Mouse (Mus musculus) liver, embryonic 13.5 days (tissue): ENCODE results near the gene Ube2j1. TPM values are rescaled to one million over a fixed set of nuclear protein-coding genes. Genes with fewer than 3 reads are reported as not detected.

Experiments
- ATAC-seq: fragments of 200-750 bp; cut with Nextera tagmentation; 2 replicates; pipeline ENCODE4 v1.8.0; 2017; ENCODE audit warnings: low read depth, mild to moderate bottlenecking, moderate number of reproducible peaks, moderate library complexity
- DNase-seq: peaks from one replicate; pipeline ENCODE4 v3.0.0; 2022
- H3K27ac ChIP-seq: fragments of 300-500 bp; sonication (generic); 2 replicates; pipeline ENCODE4 v1.5.1; 2015; ENCODE audit warnings: moderate library complexity, mild to moderate bottlenecking, inconsistent platforms
- H3K27me3 ChIP-seq: fragments of 300-500 bp; sonication (generic); 2 replicates; pipeline ENCODE4 v1.6.1; 2015; ENCODE audit warnings: mild to moderate bottlenecking, inconsistent platforms
- H3K36me3 ChIP-seq: fragments of 300-500 bp; sonication (generic); 2 replicates; pipeline ENCODE4 v1.6.1; 2015; ENCODE audit warnings: mild to moderate bottlenecking, inconsistent platforms
- H3K4me1 ChIP-seq: fragments of 300-500 bp; sonication (generic); replicated peaks from 2 replicates; pipeline ENCODE4 v1.6.1; 2015; ENCODE audit warnings: inconsistent platforms
- H3K4me2 ChIP-seq: fragments of 300-500 bp; sonication (generic); 2 replicates; pipeline ENCODE4 v1.6.1; 2015; ENCODE audit warnings: inconsistent platforms, mild to moderate bottlenecking, moderate library complexity
- H3K4me3 ChIP-seq: fragments of 300-500 bp; sonication (generic); replicated peaks from 2 replicates; pipeline ENCODE4 v1.5.1; 2015; ENCODE audit warnings: mild to moderate bottlenecking, inconsistent platforms
- H3K9ac ChIP-seq: fragments of 300-500 bp; sonication (generic); 2 replicates; pipeline ENCODE4 v1.6.1; 2015; ENCODE audit warnings: mild to moderate bottlenecking, inconsistent platforms
- H3K9me3 ChIP-seq: fragments of 300-500 bp; sonication (generic); replicated peaks from 2 replicates; pipeline ENCODE4 v1.6.1; 2016; ENCODE audit warnings: inconsistent platforms
- WGBS: fragments of 180-500 bp; shearing (Covaris S2); methylation state at CpG from one replicate; pipeline ENCODE4 v1.1.7; 2015; ENCODE audit not compliant: insufficient replicate concordance; 5-methylcytosine and 5-hydroxymethylcytosine counted together
- polyA plus RNA-seq: library from polyadenylated mRNA; unstranded; fragments of >200 nt; fragmentation: Nextera tagmentation; extraction: Ambion mirVana; gene quantifications from 2 replicates; pipeline ENCODE4 v1.2.1, GENCODE M21; 2015

Ube2j1 gene
- polyA plus RNA-seq, 1 experiment from 2014 or later = 32.7 TPM

DNA sequence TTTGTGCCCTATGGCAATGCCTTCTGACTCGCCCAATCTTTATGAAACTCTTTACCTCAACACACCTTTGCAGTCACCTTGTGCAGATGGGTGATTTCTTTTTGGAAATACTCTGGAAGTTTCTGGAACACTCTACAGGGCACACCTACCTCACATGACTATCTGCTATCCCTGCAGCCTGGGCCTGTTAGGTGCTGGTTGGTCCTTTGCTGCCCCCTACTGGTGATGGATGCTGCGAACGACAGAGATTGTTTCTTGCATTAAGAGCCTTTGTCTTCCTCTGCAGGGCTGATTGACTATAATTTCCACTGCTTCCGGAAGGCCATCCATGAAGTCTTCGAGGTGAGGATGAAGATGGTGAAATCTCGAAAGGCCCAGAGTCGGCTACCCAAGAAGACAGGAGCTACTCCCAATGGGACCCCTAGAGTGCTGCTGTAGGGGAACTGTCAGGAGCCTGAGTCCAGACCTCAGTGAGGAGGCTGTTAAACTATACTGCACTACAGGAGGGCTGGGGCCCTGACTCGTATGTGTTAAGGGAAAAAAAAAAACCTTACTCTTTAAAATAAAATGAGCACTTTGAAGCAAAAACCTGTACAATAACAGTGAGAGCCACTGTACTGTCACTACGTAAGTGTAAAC, 12.7 kb upstream of the Ube2j1 start:
- H3K9ac ChIP-seq = no peak overlapping the region
- ATAC-seq = peak; percentile 73; the same call in 1 of the 2 replicates
- no peaks in the 10 kb centered on the region for H3K4me1 ChIP-seq
- no peak overlapping the region for H3K4me2 ChIP-seq
- peak; percentile 72 for DNase-seq
- H3K27me3 ChIP-seq = peaks cover 9% of the 10 kb centered on the region
- H3K36me3 ChIP-seq = no peaks in the 10 kb centered on the region
- H3K27ac ChIP-seq = no peak overlapping the region
- H3K4me3 ChIP-seq = no peak overlapping the region
- no peaks in the 10 kb centered on the region for H3K9me3 ChIP-seq
- WGBS = 25% methylated on average over 9 of the region's 9 CpGs

DNA sequence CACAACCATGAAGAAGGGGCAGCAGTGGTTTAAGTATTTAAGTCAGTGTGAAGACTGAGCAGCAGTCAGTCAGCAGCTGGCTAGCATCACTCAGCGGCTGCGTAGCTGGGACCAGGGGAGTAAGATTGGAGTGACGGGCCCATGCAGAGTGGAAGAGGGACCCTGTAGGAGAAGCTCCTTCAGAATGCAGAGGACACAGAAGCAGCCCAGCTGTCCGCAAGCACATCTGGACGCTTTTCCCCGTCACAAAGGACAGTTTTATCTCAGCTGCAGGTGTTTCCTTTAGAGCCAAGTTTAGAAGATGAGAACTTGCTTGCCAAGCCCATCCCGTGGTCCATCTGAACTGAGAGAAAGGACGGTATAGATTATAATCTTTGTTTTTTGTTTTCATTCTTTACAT, 6.8 kb upstream of the Ube2j1 start:
- H3K27me3 ChIP-seq = peaks cover 21% of the 10 kb centered on the region
- 59% methylated on average over 8 of the region's 8 CpGs for WGBS
- no peaks in the 10 kb centered on the region for H3K9me3 ChIP-seq

DNA sequence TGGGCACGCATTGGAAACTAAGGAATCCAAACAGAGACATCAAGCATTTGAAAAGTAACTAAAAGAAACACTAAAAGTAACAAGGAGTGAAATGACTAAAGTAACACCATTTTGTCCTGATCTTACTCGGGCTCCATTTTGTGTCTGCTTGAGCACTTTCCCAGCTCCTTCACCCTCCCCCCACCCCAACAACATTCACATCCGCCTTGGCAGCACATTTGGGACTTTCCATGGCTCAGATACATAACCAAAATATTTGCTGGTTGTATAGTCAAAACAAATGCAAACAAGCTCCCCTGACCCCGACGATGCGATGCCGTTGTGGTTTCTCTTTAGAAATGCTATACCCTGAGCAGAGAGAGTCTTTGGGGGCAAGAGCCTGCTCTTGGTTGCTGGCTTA, 2.1 kb upstream of the Ube2j1 start:
- no peak overlapping the region for H3K4me3 ChIP-seq
- peaks cover 18% of the 10 kb centered on the region for H3K27me3 ChIP-seq
- DNase-seq (no peak), ATAC-seq (no peak)
- 85% methylated on average over 7 of the region's 7 CpGs for WGBS
- H3K27ac ChIP-seq = no peak overlapping the region
- H3K36me3 ChIP-seq = peaks cover 3% of the 10 kb centered on the region; the same call in 1 of the 2 replicates
- H3K4me1 ChIP-seq = peaks cover 42% of the 10 kb centered on the region
- H3K9me3 ChIP-seq = no peaks in the 10 kb centered on the region
- H3K4me2 ChIP-seq = no peak overlapping the region
- H3K9ac ChIP-seq = no peak overlapping the region

More for the DNA sequence above, 6.8 kb upstream of the Ube2j1 start:
- Histone ChIP-seq H3K27ac (no peak overlapping the region), H3K4me2 (no peak overlapping the region), H3K36me3 (peaks cover 3% of the 10 kb centered on the region; the same call in 1 of the 2 replicates), H3K4me1 (peaks cover 11% of the 10 kb centered on the region), H3K9ac (no peak overlapping the region), H3K4me3 (no peak overlapping the region)
- ATAC-seq (no peak), DNase-seq (no peak)

DNA sequence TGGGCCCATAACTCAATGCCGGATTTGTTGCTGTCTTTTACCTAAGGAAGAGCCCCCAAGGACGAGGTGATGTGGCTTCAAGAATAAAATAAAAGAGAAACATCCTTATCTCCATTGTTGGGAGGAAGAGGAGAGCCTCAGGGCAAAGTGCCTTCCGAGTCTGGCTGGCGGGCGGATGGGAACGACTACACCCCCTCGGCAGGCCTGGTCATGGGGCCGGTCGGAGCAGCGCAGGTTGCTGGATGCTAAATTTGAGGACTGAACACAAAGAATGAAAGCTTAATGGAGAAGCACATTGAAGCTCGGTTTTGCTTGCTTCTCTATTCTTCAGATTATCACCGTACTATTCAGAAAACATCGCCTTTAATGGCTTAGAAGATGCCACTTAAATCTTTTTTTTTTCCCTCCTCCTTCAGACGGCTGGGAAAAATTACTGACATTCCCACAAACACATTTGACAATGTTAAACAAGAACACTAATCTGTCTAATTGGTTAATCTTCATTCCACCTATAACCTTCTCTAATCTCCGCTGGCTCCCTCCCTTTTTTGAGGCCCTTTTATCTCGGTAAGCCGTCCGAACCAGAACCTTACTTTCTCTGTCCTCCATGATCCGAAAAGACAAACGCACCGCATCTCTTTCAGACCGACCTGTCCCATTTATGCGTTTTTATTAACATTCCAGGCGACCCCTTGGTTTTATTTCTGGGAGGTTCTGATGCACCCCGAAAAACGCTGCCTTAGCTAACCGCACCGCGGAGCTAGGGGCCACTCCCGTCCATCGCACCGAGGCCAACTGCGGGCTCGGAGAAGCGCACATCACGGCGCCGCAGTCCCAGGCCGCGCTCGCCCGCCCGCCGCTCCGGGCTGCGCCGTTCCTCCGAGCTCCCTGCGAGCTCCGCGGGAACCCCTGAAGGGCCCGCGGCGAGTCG, 687 bp upstream of the Ube2j1 start:
- Histone ChIP-seq H3K4me1 (peaks cover 47% of the 10 kb centered on the region), H3K9me3 (no peaks in the 10 kb centered on the region), H3K4me3 (peak overlapping the region; percentile 84), H3K27ac (peak overlapping the region; percentile 88), H3K27me3 (peaks cover 18% of the 10 kb centered on the region), H3K36me3 (peaks cover 6% of the 10 kb centered on the region), H3K4me2 (peak overlapping the region; percentile 90), H3K9ac (peak overlapping the region; percentile 92)
- ATAC-seq (peak; percentile 69), DNase-seq (peak; percentile 13)
- WGBS = 4% methylated on average over 55 of the region's 55 CpGs

DNA sequence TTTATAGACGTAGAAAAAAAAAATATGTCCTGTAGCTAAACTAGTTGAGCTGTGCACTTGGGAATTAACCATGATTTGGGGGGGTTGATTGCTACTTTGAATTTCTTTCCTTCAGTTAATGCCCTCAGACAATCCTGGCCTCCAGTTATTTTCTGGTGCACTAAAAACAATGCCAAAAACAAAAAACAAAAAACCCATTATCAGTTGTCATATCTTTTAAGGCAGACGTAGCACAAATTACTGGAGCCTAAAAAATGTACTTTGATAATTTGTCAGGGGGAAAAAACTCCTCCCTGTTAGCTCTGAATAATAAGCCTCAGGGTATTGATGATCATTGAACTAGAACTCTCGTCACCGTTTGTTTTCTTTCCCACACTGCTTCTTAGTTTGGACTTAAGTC, 829 bp downstream of the Ube2j1 start:
- WGBS = 27% methylated on average over 4 of the region's 4 CpGs
- peaks cover 21% of the 10 kb centered on the region for H3K36me3 ChIP-seq
- H3K4me3 ChIP-seq = peak overlapping the region; percentile 84
- H3K27me3 ChIP-seq = peaks cover 18% of the 10 kb centered on the region
- DNase-seq = no peak
- peak overlapping the region; percentile 88; the same call in 1 of the 2 replicates for H3K27ac ChIP-seq
- peak overlapping the region; percentile 90 for H3K4me2 ChIP-seq
- no peak for ATAC-seq
- no peaks in the 10 kb centered on the region for H3K9me3 ChIP-seq
- H3K4me1 ChIP-seq = peaks cover 45% of the 10 kb centered on the region
- peak overlapping the region; percentile 92 for H3K9ac ChIP-seq

DNA sequence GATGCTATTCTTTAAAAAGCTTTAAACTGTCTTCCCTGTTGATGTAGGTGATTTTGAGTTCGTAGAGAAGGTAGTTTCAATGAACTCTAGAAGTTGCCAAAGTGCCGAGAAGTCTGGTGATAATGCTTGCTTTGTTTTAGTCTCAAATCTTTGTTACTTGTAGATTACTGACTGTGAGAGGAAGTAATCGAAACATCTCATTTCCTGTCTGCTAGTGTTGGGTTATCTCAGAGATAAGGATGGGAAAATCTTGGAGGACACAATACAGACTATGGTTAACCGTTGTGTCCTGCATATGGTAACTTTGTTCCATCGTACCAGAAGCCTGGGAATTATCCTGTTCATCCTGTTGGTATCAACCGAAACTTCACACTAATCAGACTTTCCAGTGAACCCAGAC, 2.3 kb downstream of the Ube2j1 start:
- Histone ChIP-seq H3K9ac (no peak overlapping the region), H3K9me3 (no peaks in the 10 kb centered on the region), H3K27ac (no peak overlapping the region), H3K27me3 (peaks cover 14% of the 10 kb centered on the region), H3K4me2 (no peak overlapping the region), H3K4me3 (no peak overlapping the region), H3K4me1 (peaks cover 36% of the 10 kb centered on the region), H3K36me3 (peaks cover 23% of the 10 kb centered on the region)
- no peak for DNase-seq
- WGBS = 38% methylated on average over 6 of the region's 6 CpGs
- no peak for ATAC-seq

DNA sequence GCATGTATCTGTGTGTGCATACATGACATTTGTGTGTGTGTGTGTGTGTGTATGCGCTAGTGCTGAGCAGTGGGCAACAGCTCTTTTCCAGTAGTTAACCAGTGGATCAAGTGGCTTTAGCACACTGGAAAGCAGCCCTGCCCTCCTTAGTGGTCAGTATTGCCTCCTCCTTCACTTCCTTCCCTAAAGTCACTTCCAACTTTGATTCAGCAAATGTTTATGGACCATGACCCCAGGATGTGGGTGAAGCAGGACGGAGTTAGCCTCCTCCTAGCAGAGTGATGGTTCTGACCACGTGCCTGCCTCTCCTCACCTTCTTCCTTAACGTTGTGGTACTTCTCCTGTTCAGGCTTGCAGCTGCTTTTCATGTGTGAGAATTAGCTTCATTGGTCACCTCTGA, 8.6 kb downstream of the Ube2j1 start:
- Histone ChIP-seq H3K9me3 (no peaks in the 10 kb centered on the region), H3K27me3 (no peaks in the 10 kb centered on the region), H3K36me3 (peaks cover 77% of the 10 kb centered on the region), H3K27ac (no peak overlapping the region), H3K9ac (no peak overlapping the region), H3K4me2 (no peak overlapping the region), H3K4me1 (0 out of 2 replicates have a peak, but pooled peaks cover 3% of the 10 kb centered on the region), H3K4me3 (no peak overlapping the region)
- 62% methylated on average over 4 of the region's 4 CpGs for WGBS
- no peak for ATAC-seq
- DNase-seq = no peak

DNA sequence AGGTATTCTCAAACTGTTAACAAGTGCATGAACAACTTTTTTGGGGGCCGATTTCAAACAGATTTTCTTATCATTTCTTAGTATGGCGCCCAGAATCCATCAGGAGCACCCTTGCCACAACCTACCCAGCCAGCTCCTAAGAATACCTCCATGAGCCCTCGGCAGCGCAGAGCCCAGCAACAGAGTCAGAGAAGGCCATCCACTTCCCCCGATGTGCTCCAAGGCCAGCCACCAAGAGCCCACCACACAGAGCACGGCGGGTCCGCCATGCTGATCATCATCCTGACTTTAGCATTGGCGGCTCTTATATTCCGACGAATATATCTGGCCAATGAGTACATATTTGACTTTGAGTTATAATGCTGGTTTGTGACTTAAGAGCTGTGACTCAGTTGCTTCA, 18.4 kb downstream of the Ube2j1 start:
- DNase-seq (no peak), ATAC-seq (no peak)
- 88% methylated on average over 11 of the region's 11 CpGs for WGBS
- Histone ChIP-seq H3K4me3 (no peak overlapping the region), H3K4me2 (no peak overlapping the region), H3K27ac (no peak overlapping the region), H3K36me3 (peaks cover 63% of the 10 kb centered on the region), H3K9ac (no peak overlapping the region), H3K9me3 (no peaks in the 10 kb centered on the region), H3K27me3 (no peaks in the 10 kb centered on the region), H3K4me1 (no peaks in the 10 kb centered on the region)

DNA sequence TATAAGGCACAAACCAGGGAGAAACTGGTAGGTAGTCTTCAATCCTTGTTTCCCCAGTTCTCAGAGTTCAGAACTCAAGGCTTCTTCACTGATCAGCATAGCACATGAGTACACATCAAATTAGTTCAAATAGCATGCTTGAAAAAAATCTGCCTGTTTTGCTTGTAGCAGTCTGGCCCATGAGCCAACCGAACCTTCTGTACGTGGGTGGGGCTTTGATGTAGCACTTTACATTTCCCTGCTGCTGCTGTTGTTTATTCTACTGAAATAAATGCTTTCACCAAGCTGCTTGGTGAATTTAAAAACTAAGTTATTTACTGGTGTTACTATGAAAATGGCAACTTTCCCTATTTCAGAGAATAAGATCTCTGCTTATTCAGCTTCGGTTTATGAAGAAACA, 20.8 kb downstream of the Ube2j1 start:
- Histone ChIP-seq H3K27me3 (no peaks in the 10 kb centered on the region), H3K4me2 (no peak overlapping the region), H3K27ac (no peak overlapping the region), H3K4me3 (no peak overlapping the region), H3K36me3 (peaks cover 41% of the 10 kb centered on the region), H3K9me3 (no peaks in the 10 kb centered on the region), H3K4me1 (no peaks in the 10 kb centered on the region), H3K9ac (no peak overlapping the region)
- DNase-seq (no peak), ATAC-seq (no peak)
- WGBS = 86% methylated on average over 3 of the region's 3 CpGs

DNA sequence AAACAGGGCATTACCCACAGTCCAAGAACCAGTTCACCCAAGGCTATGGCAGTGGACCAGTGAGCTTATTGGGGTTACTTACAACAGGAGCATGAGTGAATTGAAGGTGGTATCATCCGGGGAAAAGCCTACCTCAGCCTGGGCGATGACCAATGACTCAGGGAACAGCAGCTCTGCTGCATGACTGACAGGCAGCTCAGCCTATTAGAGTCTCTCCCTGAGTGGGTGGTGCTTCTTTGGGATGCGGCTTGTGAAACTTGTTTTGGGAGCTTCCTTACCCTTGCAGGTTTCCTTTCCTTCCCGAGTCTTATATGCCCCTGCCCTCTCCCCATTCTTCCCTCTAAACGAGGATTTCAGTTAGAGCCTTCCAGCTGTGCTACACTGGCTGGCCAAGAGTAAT, 21.4 kb downstream of the Ube2j1 start:
- peaks cover 40% of the 10 kb centered on the region for H3K36me3 ChIP-seq
- no peak overlapping the region for H3K27ac ChIP-seq
- DNase-seq = no peak
- H3K9me3 ChIP-seq = no peaks in the 10 kb centered on the region
- no peak for ATAC-seq
- H3K9ac ChIP-seq = no peak overlapping the region
- H3K27me3 ChIP-seq = no peaks in the 10 kb centered on the region
- WGBS = 86% methylated on average over 5 of the region's 5 CpGs
- H3K4me3 ChIP-seq = no peak overlapping the region
- no peak overlapping the region for H3K4me2 ChIP-seq
- no peaks in the 10 kb centered on the region for H3K4me1 ChIP-seq

DNA sequence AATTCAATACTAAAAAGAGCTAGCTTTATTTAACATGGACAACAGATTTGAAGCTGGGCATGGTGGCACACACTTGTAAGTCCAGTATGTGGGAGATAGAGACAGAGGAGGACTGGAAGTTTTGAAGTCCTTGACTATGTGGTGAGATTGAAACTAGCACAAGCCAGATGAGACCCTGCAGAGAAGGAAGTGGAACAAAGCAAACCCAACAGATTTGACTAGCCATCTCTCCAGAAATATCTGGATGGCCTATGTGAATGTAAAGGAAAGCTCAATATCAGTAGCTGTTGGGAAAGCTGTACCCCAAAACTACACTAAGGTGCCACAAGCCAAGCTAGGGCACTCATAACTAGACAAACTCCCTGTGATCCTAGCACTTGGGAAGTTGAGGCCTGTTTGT, 23.2 kb downstream of the Ube2j1 start:
- no peak overlapping the region for H3K4me3 ChIP-seq
- ATAC-seq = no peak
- H3K27me3 ChIP-seq = no peaks in the 10 kb centered on the region
- no peak overlapping the region for H3K4me2 ChIP-seq
- H3K9ac ChIP-seq = no peak overlapping the region
- H3K27ac ChIP-seq = no peak overlapping the region
- H3K4me1 ChIP-seq = no peaks in the 10 kb centered on the region
- H3K36me3 ChIP-seq = peaks cover 27% of the 10 kb centered on the region
- no peaks in the 10 kb centered on the region for H3K9me3 ChIP-seq
- no peak for DNase-seq
